Mouse (Mus musculus): Measurements from ENCODE around the gene Cilp2. TPM values are rescaled to one million over a fixed set of nuclear protein-coding genes. Genes with fewer than 3 reads are reported as not detected.

The Cilp2 gene
- total RNA-seq, 2 experiments from 2014 or later = 0.48 to 0.59 TPM

DNA sequence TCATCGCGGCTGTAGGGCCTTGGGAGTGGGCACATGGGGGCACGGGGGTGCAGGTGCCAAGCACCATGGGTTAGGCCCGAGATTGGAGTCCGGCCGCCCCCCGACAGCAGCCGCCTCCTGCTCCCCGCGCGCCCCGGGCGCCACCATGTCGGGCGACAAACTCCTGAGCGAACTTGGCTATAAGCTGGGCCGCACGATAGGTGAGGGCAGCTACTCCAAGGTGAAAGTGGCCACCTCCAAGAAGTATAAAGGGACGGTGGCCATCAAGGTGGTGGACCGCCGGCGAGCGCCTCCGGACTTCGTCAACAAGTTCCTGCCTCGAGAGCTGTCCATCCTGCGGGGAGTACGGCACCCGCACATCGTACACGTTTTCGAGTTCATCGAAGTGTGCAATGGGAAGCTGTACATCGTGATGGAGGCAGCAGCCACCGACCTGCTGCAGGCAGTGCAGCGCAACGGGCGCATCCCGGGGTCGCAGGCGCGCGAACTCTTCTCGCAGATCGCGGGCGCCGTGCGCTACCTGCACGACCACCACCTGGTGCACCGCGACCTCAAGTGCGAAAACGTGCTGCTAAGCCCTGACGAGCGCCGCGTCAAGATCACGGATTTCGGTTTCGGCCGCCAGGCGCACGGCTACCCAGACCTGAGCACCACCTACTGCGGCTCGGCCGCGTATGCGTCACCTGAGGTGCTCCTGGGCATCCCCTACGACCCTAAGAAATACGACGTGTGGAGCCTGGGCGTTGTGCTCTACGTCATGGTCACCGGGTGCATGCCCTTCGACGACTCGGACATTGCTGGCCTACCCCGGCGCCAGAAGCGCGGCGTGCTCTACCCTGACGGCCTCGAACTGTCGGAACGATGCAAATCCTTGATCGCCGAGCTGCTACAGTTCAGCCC is 14.9 kb upstream of the Cilp2 start, which contains the start of the genes Tssk6, Ndufa13 and Yjefn3:
Gene Tssk6 (plus strand): TSS at position 22 of the 900 bp plus-strand sequence.
Gene Ndufa13 (minus strand): TSS at position 396 of the 900 bp plus-strand sequence.
Gene Yjefn3 (minus strand): TSS at position 550 of the 900 bp plus-strand sequence.
- DNase-seq (ENCODE audit: low spot score in 2 of 2) = no peak

DNA sequence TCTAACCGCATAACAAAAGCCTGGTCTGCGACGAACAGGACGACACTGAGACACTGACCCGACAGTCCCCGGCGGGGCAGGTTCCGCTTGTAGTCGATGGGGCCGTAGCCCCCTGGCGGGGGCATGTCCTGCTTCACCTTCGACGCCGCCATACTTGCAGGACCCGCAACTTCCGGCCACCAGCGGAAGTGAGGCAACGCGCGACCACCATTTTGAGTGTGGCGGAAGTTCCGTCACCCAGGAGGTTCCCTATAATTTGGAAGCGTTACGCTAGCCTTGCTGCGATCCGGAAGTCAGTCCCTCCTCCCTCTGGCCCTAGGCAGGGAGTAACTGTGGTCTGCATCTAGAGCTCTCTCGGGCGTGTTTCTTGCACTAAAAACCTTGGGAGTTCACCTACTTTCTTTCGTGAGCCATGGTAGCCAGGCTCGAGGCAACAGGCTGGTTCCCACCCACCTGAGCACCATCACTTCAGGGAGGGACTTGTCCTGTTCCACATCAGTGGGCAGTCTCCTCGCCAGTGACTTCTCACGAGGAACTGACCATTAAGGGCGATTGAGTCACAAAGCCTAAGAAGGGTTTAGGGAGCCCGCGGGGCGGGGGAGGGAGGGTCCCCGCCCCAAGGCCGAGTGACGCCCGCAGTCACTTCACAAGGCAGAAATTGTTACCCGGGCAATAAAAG is 14.1 kb upstream of the Cilp2 start:
- peak; percentile 95 to 98 for DNase-seq (ENCODE audit: low spot score in 2 of 2)

DNA sequence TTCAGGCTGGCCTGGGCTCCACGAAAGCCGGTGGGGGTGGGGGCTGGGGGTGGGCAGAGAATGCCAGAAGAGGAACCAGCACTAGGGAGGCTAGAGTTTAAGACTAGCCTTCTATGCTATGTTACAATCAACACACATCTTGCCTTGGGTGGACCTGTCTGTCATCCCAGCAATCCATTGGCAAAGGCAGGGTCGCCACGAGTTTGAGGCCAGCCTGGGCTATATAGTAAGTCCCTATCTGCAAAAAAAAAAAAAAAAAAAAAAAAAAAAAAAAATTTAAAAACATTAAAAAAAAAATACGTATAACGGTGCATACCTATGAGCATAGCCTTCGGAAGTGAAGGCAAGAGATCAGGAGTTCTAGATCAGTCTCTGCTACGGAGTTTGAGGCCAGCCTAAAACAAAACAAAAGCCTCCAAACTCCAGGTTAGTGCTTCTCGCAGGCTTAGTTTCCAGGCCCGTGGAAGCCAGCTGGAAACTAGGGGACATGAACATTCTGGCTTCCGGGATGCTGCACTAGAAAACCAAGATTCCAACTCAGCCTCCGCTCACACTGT is 13.5 kb upstream of the Cilp2 start:
- no peak for DNase-seq (ENCODE audit: low spot score in 2 of 2)

DNA sequence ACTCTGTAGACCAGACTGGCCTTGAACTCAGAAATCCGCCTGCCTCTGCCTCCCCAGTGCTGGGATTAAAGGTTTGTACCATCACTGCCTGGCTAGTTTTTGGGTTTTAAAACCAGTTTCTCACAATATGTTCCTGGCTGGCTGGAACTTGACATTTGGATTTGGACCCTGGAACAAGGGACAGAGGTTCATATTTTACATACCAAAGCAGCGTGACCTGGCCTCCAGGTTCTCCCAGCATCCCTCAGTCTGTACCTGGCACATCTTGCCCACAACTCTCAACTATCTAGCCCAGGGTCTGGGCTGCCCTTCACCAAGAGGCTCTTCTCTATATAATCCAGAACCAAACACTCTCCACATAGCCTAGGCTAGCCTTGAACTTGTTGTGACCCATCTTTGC is 12.4 kb upstream of the Cilp2 start:
- DNase-seq (ENCODE audit: low spot score in 2 of 2) = no peak

DNA sequence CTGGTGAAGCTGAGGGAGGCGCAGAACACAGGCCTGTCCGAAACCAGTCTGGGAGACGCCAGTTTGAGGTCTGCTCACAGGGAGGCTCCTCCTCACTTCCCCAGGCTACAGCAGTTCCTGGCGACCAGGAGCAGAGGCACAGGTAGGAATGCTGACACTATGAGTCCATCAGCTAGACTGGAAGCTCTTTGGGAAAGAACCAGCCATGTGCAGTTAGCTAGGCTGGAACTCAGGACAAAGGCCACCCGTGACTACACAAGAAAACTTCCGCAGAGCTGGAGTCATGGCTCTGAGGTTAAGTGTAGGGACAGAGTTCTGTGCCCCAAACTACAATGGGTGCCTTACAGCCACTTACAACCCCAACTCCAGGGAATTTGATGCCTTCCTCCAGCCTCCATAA is 10.4 kb upstream of the Cilp2 start:
- DNase-seq (ENCODE audit: low spot score in 2 of 2) = no peak

DNA sequence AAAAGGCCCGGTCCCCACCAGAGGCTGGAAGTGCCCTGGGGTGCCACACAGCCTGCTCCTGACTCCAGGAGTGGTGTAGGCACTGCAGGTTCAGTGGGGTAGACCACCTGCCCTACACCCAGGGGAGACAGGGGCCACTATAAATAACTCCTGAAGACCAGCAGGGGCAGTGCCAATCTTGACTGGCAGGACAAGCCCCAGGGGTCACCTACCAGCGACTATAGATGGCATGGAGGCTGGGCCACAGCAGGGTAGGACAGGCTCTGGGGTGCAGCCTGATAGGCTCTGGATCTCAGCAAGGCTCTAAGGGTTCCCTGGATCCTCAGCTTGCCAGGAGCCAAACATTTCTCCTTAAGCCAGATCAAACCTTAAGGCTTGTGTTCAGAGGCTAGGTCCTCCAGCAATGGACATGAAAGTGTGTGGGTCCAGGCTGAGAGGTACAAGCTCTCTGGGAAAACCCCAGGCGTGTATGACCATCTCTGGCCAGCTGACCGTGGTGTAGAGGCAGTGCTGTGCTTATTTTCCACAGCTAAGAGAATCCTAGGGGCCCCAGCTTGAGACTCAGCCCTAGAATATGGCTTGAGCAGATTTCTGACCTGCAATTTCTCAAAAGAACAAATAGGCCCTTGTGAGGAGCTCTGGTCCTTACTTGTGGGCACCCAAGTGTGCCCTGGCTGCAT is 8.4 kb upstream of the Cilp2 start:
- no peak for DNase-seq (ENCODE audit: low spot score in 2 of 2)

- no peak for DNase-seq (ENCODE audit: low spot score in 2 of 2)
These were observed 7.4 kb upstream of the Cilp2 start for GRCm38 (mm10) chr8:69894836-69895332.

DNA sequence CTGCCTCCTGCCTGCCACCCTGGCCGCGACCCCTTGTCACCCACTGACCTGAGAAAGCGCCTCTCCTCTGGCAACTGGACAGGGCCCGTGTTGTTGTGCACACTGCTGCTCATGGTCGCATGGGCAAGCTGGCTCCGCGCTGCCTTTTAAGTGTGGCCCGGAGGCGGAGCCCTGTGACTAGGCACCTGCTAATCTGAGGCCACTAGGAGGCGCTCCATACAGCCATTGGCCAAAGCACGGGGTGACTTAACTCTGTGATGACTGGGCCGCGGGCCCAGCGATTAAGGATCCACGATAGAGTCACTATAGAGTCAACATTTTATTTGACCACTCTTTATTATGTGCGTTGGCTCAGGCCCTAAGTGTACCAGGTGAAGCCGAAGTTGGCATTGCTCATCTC is 6.4 kb upstream of the Cilp2 start:
- DNase-seq (ENCODE audit: low spot score in 2 of 2) = peak in 1 of 2 experiments; percentile 59

GRCm38 (mm10) chr8:69890813-69891241 is 3.3 kb upstream of the Cilp2 start:
- DNase-seq (ENCODE audit: low spot score in 2 of 2) = peak; percentile 65 to 81

- no peak for DNase-seq (ENCODE audit: low spot score in 2 of 2)
These were observed 1.4 kb upstream of the Cilp2 start for GRCm38 (mm10) chr8:69888902-69889301.

- no peak for DNase-seq (ENCODE audit: low spot score in 2 of 2)
These were observed 868 bp upstream of the Cilp2 start for GRCm38 (mm10) chr8:69888244-69888866.

GRCm38 (mm10) chr8:69884141-69884540 is 3.3 kb downstream of the Cilp2 start:
- no peak for DNase-seq (ENCODE audit: low spot score in 2 of 2)

- DNase-seq (ENCODE audit: low spot score in 2 of 2) = no peak
These were observed 4.5 kb downstream of the Cilp2 start for GRCm38 (mm10) chr8:69882833-69883600.

DNA sequence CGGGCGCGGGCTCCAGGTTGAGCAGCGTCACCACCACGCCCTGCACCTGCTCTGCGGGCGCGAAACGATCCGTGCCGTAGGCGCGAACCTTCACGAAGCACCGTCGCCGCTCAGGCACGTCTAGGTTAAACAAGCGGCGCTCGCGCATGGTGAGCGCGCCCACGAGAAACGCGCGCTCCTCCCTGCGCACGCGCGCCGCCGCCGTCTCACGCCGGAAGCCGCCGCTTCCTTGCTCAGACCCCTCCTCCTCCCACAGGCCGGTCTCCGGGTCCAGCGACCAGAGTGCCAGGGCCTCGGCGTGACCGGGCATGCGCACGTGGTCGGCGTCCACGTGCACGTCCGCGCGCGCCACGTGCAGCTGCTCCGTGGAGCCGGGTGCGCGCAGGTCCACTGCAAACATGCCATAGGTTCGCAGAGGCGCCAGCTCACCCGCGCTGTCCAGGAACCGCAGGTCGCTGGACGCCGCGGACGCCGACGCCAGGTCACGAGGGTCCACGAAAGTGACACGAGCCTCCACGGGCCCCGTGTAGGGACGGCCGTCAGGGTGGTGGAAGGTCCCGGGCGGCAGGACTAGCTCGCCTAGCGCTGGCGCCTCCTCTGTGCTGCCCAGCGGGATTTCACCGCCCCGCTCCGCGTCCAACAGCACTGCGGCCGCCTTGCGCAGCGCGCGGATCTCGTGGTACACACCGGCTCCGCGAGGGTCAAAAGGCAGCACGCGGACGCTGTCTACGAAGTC is 5.3 kb downstream of the Cilp2 start:
- DNase-seq (ENCODE audit: low spot score in 2 of 2) = no peak

- DNase-seq (ENCODE audit: low spot score in 2 of 2) = no peak
These were observed 6.1 kb downstream of the Cilp2 start for GRCm38 (mm10) chr8:69881261-69881865.

DNA sequence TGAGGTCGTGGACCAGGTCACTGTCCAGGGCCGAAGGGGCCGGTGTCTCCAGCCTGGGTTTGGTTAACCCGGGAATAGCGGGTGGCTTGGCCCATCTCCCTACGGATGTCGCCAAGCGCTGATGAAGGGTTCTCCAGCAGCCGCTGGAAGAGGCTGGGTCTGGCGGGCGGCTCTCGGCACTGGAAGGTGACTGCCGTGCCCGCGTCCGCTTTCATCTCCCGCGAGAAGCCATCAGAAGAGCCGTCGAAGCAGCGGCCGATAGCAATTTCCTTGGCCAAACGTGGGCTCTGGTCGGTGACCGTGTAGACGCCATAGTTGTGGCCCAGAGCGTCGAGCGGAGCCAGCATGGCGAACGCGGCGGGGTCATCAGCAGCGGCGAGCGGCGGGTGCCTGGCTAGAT is 6.6 kb downstream of the Cilp2 start:
- DNase-seq (ENCODE audit: low spot score in 2 of 2) = no peak

DNA sequence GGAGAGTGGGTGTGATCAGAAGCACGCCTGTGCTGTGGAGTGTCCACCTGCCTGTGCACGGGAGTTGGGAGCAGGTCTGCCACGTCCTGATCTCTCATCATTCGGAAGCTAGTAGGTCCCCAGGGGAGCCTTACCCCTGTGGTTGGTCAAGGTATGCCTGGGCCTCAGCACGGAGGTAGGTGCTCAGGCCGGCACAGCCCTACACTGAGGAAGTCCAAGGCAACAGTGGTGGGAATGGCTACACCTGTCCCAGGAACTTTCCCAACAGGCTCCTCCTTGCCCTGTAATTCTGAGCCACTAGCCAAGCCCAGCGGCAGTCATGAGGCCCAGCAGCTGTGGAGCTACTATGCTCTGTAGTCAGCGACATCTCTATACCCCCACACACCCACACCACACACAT is 7.8 kb downstream of the Cilp2 start:
- no peak for DNase-seq (ENCODE audit: low spot score in 2 of 2)

DNA sequence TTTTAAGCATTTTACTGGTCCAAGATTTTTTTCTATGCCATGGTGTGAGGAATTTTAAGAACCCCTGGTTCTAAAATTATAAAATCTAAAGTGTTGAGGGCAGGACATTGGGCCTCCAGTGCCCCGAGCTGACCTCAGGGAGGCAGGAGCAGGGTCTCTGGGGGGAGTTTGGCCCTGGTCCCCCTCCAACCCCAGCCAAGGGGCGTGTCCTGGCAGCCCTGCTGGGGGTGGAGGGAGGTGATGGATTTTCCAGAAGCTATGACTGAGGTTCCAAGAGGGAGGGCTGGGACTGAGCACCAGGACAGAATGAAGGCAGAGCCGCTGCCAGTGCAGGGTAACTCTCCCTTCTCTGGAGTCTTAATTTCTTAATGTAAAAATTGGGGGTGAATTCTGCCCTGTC is 9.5 kb downstream of the Cilp2 start:
- DNase-seq (ENCODE audit: low spot score in 2 of 2) = no peak

DNA sequence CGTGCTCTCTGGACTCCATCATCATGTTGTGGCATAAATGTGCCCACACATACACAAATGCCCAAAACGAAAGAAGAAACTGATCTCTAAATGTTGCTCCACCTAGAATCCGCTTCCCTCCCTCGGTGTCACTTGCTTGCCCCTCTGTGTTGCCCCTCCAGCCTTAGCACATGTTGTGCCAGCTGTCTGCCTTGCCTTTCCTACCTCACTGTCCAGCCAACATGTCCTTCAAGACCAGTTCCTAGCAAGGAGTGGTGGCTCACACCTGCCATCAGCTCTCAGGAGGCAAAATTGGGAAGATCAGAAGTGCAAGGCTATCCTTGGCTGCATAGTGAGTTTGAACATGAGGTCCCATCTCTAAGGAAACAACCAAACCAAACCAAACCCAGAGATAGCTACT is 10.1 kb downstream of the Cilp2 start:
- no peak for DNase-seq (ENCODE audit: low spot score in 2 of 2)
